Mouse (Mus musculus): Measurements from ENCODE around the gene Myof. TPM values are rescaled to one million over a fixed set of nuclear protein-coding genes. Genes with fewer than 3 reads are reported as not detected.

Gene Myof
- total and polyA plus RNA-seq, 3 experiments = 0.30 to 4.1 (median 0.59) TPM

DNA sequence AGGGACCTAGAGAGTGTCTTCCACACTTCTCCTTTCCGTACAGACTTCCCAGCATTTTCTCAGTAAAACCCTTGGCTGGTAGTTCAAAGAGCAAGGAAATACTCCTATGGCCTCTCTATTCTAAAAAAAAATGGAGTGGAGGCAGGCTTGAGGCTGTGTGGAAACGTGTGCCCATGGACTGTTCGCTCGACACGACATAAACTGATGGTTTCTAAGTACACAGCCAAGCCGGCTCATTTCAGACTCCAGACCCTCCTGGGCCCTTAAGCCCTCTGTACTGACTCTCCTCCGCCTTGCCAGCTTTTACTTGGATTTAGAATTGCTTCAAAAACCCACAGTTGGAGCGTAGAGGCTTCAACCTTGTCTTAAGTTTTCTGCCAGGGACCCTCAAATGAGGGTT is 97.3 kb downstream of the Myof start:
- dilution Hi-C loops (cut with MboI; ENCODE audit: extremely low pct_ligation_motif_present, extremely low pct_unique_long_range_greater_than_20kb, low sequenced_read_pairs) = no loop called here
- Histone ChIP-seq H3K9ac (ENCODE audit: insufficient read depth, low read depth) (no peak overlapping the region), H3K9me3 (replicated peaks; ENCODE audit: low read length) (no peaks in the 10 kb centered on the region), H3K79me2 (replicated peaks; ENCODE audit: control insufficient read depth, extremely low read depth, insufficient read depth, poor library complexity, severe bottlenecking) (no peaks in the 10 kb centered on the region), H3K4me1 (ENCODE audit: control insufficient read depth in 1 of 2, insufficient read depth in 2 of 2) (no peaks in the 10 kb centered on the region), H3K4me3 (replicated peaks in 1 of 3; ENCODE audit: low read depth in 2 of 3, low read length in 2 of 3, poor library complexity in 1 of 3) (no peak overlapping the region), H3K27ac (ENCODE audit: insufficient read depth, low read depth) (no peak overlapping the region), H3K36me3 (replicated peaks in 1 of 2; ENCODE audit: control insufficient read depth in 1 of 2, insufficient read depth in 1 of 2, low read length in 1 of 2) (peaks cover 0 to 8% of the 10 kb centered on the region in 2 experiments), H3K4me2 (ENCODE audit: insufficient read depth, low read depth, poor library complexity, severe bottlenecking) (no peak overlapping the region), H3K27me3 (replicated peaks) (no peaks in the 10 kb centered on the region)
- DNase-seq (ENCODE audit: extremely low read depth) = no peak
- TF ChIP-seq POLR2A (IDR thresholded peaks at IDR 0.05; ENCODE audit: low read depth, low read length) (no peak), ZMIZ1 (IDR thresholded peaks at IDR 0.05; ENCODE audit: low read depth, low read length) (no peak), CHD1 (IDR thresholded peaks at IDR 0.05; ENCODE audit: low read depth, low read length) (no peak), HCFC1 (IDR thresholded peaks at IDR 0.05; ENCODE audit: low read depth, low read length) (no peak), MAFK (IDR thresholded peaks at IDR 0.05; ENCODE audit: insufficient replicate concordance, low read length) (no peak), MYC (IDR thresholded peaks at IDR 0.05; ENCODE audit: low read depth, low read length) (no peak), KAT2A (IDR thresholded peaks at IDR 0.05; ENCODE audit: insufficient replicate concordance, low read length) (no peak), PAX5 (IDR thresholded peaks at IDR 0.05; ENCODE audit: low read length) (no peak), USF1 (IDR thresholded peaks at IDR 0.05; ENCODE audit: low read depth, low read length) (no peak), ELF1 (IDR thresholded peaks at IDR 0.05; ENCODE audit: low read depth, low read length) (no peak), USF2 (conservative IDR thresholded peaks at IDR 0.05; ENCODE audit: low read depth, low read length) (no peak), CHD2 (IDR thresholded peaks at IDR 0.05; ENCODE audit: low read length) (no peak), POLR2AphosphoS2 (IDR thresholded peaks at IDR 0.05; ENCODE audit: low read depth, low read length) (no peak), EP300 (IDR thresholded peaks at IDR 0.05; ENCODE audit: low read length) (no peak), RCOR1 (conservative IDR thresholded peaks at IDR 0.05; ENCODE audit: low read depth, low read length) (no peak), TBP (conservative IDR thresholded peaks at IDR 0.05; ENCODE audit: low read depth, low read length) (no peak)
- in situ Hi-C loops (cut with MboI; ENCODE audit: low pct_ligation_motif_present, low pct_unique_long_range_greater_than_20kb, low sequenced_read_pairs) = no loop called here

DNA sequence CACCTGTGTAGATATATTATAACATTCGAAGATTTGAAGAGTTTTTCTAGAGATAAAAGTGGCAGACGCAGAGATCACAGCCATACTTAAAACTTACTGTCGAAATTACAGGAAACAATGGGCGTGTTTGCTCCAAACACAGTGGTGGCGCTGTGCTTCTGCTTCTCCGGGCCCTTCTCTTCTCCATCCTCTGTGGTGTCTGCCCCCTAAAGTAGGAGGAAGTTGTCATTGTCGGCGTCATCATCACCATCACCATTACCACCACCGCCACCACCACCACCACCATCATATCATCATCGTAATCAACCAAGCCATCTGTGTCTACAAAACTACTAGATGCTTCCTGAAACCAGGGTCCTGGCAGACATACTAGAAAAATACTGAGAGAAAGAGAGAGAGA is 104.2 kb downstream of the Myof start:
- H3K9me3 ChIP-seq (replicated peaks; ENCODE audit: low read length) = no peaks in the 10 kb centered on the region
- H3K4me3 ChIP-seq (replicated peaks in 1 of 3; ENCODE audit: low read depth in 2 of 3, low read length in 2 of 3, poor library complexity in 1 of 3) = no peak overlapping the region
- H3K4me1 ChIP-seq (ENCODE audit: control insufficient read depth in 1 of 2, insufficient read depth in 2 of 2) = peaks cover 0 to 5% of the 10 kb centered on the region in 2 experiments; a peak in 2 of 4 replicates
- H3K79me2 ChIP-seq (replicated peaks; ENCODE audit: control insufficient read depth, extremely low read depth, insufficient read depth, poor library complexity, severe bottlenecking) = no peaks in the 10 kb centered on the region
- no peak overlapping the region for H3K4me2 ChIP-seq (ENCODE audit: insufficient read depth, low read depth, poor library complexity, severe bottlenecking)
- H3K9ac ChIP-seq (ENCODE audit: insufficient read depth, low read depth) = no peak overlapping the region
- H3K36me3 ChIP-seq (replicated peaks in 1 of 2; ENCODE audit: control insufficient read depth in 1 of 2, insufficient read depth in 1 of 2, low read length in 1 of 2) = peaks cover 0 to 4% of the 10 kb centered on the region in 2 experiments
- dilution Hi-C loops (cut with MboI; ENCODE audit: extremely low pct_ligation_motif_present, extremely low pct_unique_long_range_greater_than_20kb, low sequenced_read_pairs) (no loop called here), in situ Hi-C loops (cut with MboI; ENCODE audit: low pct_ligation_motif_present, low pct_unique_long_range_greater_than_20kb, low sequenced_read_pairs) (no loop called here)
- H3K27me3 ChIP-seq (replicated peaks) = no peaks in the 10 kb centered on the region
- H3K27ac ChIP-seq (ENCODE audit: insufficient read depth, low read depth) = no peak overlapping the region
- no peak for DNase-seq (ENCODE audit: extremely low read depth)
- TF ChIP-seq UBTF (IDR thresholded peaks at IDR 0.05; ENCODE audit: low read depth, low read length) (no peak), MXI1 (IDR thresholded peaks at IDR 0.05; ENCODE audit: low read depth, low read length) (no peak), POLR2A (IDR thresholded peaks at IDR 0.05; ENCODE audit: low read depth, low read length) (no peak), ZMIZ1 (IDR thresholded peaks at IDR 0.05; ENCODE audit: low read depth, low read length) (no peak), ELF1 (IDR thresholded peaks at IDR 0.05; ENCODE audit: low read depth, low read length) (no peak), ZNF384 (IDR thresholded peaks at IDR 0.05; ENCODE audit: low read depth, low read length) (no peak), KAT2A (IDR thresholded peaks at IDR 0.05; ENCODE audit: insufficient replicate concordance, low read length) (no peak), CTCF (conservative IDR thresholded peaks at IDR 0.05 in 1 of 2, IDR thresholded peaks at IDR 0.05 in 1 of 2; ENCODE audit: low read depth in 2 of 2, low read length in 2 of 2) (no peak), RCOR1 (conservative IDR thresholded peaks at IDR 0.05; ENCODE audit: low read depth, low read length) (no peak), USF1 (IDR thresholded peaks at IDR 0.05; ENCODE audit: low read depth, low read length) (no peak), SIN3A (IDR thresholded peaks at IDR 0.05; ENCODE audit: low read length) (no peak), ETS1 (conservative IDR thresholded peaks at IDR 0.05; ENCODE audit: low read depth, low read length) (no peak), EP300 (IDR thresholded peaks at IDR 0.05; ENCODE audit: low read length) (no peak), JUND (conservative IDR thresholded peaks at IDR 0.05; ENCODE audit: low read depth, low read length) (no peak)

Data from CH12.LX (cell line).